Mouse (Mus musculus) layer of hippocampus, postnatal 25 days (tissue): ENCODE measurements around the gene Arf3. TPM values are rescaled to one million over a fixed set of nuclear protein-coding genes. Genes with fewer than 3 reads are reported as not detected.

ENCODE experiments used
- DNase-seq, 2 experiments: peaks; one replicate each; pipeline ENCODE4 v3.0.0; 2022; ENCODE audit warnings: mixed read lengths in 2 of 2, low spot score in 1 of 2; ENCODE audit errors: extremely low spot score in 1 of 2
- total RNA-seq, 2 experiments: library from RNA; stranded (reverse); gene quantifications; 2 replicates each; pipeline ENCODE4 v1.2.3; 2021

Arf3 gene
- total RNA-seq, 2 experiments from 2014 or later = 759 to 832 TPM

DNA sequence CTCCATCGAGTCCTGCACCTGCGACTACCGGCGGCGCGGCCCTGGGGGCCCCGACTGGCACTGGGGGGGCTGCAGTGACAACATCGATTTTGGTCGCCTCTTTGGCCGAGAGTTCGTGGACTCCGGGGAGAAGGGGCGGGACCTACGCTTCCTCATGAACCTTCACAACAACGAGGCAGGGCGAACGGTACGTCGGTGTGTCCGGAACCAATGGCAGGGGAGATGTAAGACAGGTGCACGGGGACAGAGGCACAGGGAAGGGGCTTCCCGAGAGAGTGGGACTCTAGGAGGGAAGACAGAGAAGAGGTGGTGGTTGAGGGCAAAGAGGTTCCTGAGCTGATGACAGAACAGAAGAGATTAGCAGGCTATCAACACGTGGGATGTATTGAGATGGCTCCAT is 28.8 kb upstream of the Arf3 start:
- no peak for DNase-seq

DNA sequence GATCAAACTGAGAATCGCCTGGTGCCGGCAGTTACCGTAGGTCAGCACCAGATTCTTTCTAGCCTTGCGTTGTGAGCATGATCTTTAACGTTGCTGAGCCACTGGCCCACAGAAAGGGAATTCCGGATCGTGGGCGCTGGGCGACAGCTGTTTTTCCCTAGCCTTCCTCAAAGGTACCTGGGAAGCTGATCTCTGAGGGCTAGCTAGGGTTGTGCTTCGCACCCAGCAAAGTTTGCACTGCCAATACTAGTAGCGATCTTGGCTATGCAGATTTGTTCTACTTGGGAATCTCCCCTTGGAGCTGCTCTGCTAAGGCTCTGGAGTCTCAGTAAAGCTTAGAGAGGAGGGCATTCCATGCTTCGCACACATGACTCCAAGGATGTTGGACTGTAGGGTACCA is 28.2 kb upstream of the Arf3 start:
- DNase-seq = no peak

DNA sequence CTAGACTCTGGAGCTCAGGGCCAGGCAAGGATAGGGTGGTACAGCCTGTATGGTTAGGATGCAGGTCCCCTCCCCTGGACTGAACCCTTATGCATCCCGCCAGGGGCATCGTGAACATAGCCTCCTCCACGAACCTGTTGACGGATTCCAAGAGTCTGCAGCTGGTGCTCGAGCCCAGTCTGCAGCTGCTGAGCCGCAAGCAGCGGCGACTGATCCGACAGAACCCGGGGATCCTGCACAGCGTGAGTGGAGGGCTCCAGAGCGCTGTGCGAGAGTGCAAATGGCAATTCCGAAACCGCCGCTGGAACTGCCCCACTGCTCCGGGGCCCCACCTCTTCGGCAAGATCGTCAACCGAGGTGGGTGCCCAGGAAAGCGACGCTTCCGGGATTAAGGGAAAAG is 27.7 kb upstream of the Arf3 start:
- DNase-seq = no peak

DNA sequence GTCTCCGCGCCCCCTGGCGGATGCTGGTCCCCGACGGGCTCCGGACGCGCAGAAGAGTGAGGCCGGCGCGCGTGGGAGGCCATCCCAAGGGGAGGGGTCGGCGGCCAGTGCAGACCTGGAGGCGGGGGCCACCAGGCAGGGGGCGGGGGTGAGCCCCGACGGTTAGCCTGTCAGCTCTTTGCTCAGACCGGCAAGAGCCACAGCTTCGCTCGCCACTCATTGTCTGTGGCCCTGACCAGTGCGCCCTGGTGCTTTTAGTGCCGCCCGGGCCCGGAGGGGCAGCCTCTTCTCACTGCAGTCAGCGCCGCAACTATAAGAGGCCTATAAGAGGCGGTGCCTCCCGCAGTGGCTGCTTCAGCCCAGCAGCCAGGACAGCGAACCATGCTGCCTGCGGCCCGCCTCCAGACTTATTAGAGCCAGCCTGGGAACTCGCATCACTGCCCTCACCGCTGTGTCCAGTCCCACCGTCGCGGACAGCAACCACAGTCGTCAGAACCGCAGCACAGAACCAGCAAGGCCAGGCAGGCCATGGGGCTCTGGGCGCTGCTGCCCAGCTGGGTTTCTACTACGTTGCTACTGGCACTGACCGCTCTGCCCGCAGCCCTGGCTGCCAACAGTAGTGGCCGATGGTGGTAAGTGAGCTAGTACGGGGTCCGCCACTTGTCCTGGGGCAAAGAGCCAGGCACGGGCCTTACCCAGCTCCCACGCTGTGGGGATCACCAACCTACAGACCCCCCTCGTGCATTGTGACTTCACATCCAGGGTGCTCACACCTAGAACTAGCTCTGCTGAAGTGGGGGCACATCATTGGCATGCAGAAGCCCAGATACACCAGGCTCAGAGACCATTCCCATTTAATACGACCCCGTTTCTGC is 26.9 kb upstream of the Arf3 start, which contains the start of gene Wnt1:
Wnt1 (plus strand) TSS at position 197 of the 875 bp plus-strand sequence.
- DNase-seq = no peak

DNA sequence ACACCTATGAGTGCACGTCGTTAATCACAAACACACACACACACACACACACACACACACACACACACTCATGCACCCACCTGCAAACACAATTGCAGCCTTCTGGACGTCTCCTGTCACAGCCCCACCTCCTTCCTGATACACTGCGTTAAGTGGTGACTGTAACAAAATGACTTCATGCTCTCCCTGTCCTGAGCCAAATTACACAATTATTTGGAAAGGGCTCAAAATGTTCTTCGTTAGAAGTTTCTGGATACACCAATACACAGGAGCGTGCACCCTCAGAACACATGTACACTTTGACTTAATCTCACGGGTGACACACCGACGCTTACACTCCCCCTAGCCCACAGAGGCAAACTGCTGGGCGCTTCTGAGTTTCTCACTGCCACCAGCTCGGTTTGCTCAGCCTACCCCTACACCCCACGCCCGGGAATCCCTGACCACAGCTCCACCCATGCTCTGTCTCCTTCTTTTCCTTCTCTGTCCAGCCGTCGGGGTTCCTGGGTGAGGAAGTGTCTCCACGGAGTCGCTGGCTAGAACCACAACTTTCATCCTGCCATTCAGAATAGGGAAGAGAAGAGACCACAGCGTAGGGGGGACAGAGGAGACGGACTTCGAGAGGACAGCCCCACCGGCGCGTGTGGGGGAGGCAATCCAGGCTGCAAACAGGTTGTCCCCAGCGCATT is 26.1 kb upstream of the Arf3 start:
- no peak for DNase-seq

DNA sequence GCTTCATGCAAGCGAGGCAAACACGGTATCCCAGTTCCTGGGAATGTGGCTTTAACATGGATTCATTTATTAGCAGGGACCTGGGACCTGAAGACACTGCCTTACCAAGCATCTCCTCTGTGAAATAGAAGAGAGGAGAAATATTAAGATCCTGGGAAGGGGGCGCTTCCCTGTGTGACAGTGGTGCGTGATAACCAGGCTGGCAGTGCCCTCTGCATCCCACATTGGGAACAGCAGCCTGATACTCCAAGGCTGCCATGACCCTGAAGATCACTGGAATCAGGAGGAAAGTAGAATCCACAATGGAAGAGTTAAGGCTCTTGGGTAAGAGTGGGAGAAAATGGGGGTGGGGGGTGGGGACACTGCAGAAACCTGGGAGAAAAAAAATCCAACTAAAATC is 24.9 kb upstream of the Arf3 start:
- no peak for DNase-seq

DNA sequence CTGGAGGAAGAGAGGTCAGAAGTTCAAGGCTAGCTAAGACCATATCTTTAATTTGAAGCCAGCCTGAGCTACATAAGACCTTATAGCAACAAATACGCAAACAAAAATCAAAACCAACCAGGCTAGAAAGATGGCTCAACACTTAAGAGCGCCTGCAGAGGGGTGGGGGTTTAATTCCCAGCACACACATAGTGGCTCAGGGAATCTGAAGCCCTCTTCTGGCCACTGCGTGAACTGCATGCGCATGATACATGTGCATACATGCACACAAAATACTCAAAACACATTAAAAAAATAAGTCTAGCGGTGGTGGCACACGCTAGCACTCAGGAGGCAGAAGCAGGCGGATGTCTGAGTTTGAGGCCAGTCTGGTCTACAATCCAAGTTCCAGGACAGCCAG is 22.7 kb upstream of the Arf3 start:
- DNase-seq = no peak

DNA sequence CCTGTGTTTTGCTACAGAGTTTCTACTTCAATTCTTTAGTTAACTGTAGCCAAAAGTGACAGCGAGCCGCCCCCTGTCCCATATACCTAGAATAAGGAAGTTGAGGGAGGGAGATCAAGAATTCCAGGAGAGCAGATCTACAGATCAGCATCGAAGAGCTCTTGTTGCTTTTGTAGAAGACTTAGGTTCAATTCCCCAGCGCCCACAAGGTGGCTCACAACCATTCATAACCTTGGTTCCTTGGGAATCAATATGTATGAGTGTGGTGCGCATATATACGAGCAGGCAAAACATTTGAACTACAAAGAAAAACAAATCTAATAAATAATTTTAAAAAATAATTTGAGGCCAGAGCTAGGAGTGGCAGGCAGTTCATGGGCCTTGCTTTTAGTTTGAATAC is 18.2 kb upstream of the Arf3 start:
- DNase-seq = no peak

DNA sequence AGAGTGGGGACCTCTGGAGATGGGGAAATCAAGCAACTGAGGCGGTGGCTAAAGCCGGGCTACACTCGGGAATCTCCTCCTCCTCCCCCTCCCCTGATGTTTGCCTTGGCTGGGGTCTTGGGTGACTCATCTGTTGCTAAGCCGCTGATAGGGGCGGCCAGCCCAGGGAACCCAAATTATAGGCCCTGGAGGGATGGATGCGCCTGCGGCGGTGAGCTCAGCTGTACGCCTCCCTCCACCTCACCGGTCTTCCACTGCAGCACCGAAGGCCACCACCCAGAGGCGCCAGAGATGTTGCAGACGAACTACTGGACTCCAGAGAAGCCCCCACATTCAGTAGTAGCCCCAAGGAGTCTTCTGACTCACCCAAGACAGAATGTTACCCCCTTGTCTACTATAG is 17.6 kb upstream of the Arf3 start:
- no peak for DNase-seq

DNA sequence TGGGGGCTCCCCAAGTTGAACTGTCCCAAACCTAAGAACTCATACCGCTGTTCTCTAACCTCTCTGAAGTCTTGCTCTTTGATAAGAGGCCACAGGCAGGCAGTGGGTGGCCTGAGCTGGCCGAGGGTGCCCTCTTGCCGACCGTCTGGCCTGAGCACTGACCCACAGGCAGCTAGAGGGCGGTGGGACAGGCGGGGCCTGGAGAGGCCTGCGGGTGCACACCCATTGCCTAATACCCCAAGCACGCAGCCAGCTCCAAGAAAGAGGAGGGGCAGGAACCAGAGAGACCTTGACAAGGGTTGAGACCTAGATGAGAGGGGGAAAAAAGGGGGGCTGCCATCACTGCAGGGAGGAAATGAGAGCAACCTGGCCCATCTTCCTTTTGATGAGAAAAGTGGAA is 17.1 kb upstream of the Arf3 start:
- DNase-seq = no peak

DNA sequence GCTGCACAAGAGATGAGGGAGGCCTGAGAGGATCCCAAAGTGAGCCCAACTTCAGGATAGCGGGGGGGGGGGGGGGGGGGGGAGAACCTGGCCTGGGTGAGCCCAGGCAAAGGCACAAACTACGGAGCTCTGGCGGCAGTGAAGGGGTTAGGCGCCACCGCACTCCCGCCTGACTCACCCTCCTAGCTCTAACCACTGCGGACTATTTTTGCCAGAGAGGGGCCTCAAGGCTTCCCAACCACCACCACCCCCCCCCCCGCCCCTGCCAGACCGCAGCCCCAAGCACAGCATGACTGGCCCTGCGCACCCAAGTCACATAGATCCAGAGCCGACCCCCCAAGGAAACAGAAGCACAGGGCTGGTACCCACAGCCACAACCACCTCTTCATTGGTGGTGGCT is 15.8 kb upstream of the Arf3 start:
- DNase-seq = no peak

DNA sequence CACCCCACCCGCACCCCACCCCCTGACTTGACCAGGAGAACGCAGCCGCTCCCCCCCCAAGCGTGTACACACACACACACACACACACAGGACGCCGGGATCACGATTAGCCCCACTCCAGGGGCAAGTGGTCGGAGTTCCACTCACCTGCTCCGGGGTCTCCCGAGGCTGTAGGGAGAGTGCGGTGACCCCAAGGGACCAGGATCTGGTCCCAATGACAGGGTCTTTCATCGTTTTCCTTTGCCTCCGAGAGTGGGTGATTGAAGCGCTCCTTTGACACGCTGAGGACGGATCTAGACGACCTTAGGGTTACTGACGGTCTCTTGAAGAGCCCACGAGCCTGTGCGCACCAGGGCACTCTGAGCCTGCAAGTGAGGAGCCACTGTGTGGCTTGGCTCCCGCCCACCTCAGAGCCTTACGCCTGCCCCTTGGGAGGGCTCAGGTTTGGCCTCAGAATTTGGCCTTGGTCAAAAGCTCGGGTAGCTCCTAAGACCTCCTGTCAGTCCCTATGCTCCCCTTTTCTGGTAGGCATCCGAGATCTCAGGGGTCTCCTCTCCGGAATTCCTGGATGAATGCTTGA is 15.3 kb upstream of the Arf3 start:
- DNase-seq = no peak

DNA sequence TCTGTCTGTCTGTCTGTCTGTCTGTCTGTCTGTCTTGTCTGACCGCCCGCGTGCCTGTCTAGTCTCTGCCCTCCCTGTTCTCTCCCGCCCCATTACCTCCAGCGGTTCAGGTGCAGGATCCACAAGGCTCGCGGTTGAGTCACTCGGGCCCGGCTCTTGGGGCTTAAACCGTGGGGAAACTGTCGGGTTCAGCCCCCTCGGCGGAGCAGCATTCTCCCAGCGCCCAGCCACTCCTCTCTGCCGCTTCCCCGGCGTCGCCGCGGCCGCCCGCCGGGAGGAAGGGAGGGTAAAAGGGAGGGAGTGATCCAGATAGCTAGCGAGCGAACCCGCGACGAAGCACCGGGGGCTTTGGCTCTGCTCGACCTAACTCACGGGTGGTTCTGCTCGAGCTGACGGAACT is 14.7 kb upstream of the Arf3 start, which contains the start of gene Wnt10b:
Wnt10b (minus strand) TSS at position 389 of the 400 bp plus-strand sequence.
- no peak for DNase-seq

DNA sequence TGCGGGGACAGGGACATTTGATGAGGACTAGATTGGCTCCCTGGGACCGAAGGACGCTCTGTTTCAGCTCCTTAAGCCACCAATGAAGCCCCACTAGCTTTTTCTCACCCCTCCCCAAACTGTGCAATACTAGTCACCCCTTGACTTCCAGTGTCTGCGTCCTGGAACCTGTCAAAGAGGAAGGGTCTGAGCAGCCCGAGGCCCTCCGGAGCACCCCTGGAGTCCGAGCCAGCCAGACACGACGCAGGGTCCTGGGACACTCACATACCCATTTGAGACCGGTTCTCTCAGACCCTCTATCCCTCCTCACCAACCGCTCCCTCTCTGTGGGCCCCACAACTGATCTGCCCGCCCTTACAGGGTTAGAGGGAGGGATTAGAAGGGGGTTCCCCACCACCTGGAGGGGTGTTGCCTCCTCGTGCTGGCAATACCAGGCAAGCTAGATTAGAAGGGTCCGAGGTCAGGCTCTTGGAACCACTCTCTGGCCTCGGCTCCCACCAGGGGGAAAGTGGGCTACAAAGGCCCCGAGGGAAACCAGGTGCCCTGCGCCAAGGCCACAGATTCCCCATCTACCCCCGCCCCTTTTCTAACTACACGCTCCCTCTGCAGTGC is 14.1 kb upstream of the Arf3 start:
- no peak for DNase-seq

DNA sequence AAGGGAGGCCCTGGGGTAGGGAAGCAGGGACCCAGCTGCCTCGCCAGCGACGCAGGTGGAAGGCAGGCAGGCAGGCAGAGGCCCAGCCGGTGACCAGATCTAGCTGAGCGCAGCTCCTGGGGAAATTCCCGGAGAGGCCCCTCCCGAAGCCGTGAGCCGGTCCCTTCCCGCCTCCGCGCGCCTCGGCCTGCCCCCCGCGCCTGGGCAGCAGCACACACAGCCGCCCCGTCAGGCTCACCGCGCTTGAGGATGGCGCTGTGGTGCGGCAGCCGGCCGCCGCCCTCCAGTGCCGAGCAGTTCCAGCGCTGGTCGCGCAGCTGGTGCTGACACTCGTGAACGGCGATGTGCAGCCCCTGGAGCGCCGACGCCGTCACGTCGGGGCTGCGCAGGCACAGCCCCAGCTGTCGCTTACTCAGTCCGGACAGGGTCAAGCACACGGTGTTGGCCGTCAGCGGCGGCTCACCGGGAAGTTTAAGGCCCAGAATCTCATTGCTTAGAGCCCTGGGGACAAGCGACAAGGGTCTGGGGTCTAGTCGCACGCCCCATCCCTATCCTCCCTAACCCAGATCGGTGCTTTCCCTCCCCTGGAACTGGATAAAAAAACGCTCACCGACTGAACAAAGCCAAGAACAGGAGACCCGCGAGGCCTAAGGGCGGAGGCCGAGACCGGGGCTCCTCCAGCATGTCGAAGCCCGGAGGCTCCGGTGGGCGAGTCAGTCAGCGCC is 13.4 kb upstream of the Arf3 start:
- no peak for DNase-seq

DNA sequence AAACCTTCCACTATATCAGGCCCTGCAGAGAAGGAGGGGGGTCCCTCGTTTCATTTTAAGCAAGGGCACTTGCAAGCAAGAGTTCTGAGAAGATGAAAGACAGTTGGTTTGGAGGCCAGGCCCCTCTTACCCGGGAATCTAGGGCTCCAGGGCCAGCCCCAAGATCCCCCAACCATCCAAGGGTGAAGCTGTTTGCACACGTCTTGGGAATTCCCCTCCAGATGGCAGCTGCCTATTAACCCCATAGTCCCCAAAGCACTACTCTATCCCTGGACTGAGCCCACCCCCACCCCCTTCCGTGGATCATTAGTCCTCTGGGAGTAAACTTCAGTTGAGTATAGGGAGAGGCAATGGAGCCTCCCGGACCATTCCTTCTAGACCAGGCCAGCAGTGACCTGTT is 12.5 kb upstream of the Arf3 start:
- DNase-seq = no peak

DNA sequence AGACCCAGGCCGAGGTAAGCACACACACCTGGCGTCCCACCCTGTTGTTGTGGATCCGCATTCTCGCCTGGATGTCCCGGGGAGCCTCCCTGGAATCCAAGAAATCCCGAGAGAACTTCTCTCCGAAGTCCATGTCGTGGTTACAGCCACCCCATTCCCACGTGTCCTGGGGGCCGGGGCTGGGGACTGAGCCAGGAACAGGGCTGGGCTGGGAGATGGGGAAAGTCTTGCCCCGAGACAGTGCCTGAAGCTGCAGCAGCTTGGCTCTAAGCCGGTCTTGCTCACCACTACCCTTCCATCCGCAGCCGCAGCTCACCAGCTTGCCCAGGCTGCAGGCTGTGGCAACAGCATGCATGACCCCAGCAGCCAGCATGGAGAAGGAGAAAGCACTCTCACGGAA is 11.1 kb upstream of the Arf3 start:
- DNase-seq = no peak

DNA sequence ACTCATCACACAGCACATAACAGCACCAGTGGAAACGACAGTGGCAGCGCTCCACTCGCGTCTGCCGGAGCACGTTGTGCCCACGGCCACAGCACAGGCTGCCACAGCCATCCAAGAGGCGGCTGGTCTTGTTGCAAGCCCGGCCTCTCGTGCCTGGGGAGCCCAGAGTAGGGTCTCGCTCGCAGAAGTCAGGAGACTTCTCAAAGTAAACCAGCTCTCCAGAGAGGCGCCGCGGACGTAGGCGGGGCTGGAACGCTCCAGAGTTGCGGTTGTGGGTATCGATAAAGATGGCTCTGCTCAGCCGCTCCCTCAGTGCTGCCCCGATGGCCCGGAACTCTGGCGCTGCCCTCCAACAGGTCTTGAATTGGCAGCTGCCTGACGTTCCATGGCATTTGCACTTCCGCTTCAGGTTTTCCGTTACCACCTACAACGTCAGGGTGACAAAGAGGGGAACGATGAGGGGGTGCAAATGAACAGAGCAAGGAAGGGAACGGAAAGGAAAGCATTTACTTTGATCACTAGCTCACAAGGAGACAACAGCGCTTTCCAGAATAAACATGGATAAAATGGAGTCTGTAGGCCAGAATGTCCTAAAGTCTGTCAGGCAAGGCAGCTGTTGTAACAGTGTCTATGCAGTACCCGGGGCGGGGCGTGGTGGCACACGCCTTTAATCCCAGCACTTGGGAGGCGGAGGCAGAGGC is 9.6 kb upstream of the Arf3 start:
- DNase-seq = no peak

DNA sequence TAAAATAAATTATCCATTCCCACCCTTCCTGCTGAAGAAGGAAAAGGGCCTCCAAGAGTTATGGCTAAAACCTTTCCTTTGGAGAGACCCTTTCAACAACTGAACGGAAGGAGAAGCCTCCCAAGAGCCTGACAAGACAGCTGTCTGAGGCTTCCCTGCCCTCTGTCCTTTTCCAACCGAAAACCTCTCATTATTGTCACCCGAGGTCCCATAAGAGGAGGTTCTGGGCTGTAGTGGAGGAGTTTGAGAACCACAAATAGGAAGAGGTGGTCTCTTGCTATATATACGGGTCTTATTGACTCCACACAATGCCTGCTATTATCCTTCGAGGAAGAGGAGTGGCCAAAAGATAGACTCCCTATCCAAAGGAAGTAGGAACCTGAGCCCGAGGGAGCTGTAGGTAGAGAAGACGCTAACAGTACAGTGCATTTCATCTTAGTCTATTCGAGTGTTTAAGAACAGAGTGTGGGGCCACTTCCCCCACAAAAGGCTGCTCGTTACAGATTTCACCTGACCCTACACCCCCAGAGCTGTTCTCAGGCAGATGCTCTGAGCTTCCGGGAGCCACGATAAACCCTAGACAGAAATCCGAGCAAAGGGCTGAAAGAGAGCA is 8.9 kb upstream of the Arf3 start:
- no peak for DNase-seq
